Mouse (Mus musculus) c-Kit-positive CD71-positive TER-119-positive erythroid progenitor cells, embryonic 14.5 days (primary cell): ENCODE measurements around the gene Afdn.

ENCODE experiments used
- DNase-seq: peaks from one replicate; pipeline ENCODE4 v3.0.0-alpha.2; 2013; ENCODE audit warnings: low spot score

The Afdn gene

GRCm38 (mm10) chr17:13759853-13760627, at the start of gene Afdn:
Afdn (plus strand) TSS chr17:13760539.
- no peak for DNase-seq

GRCm38 (mm10) chr17:13711173-13711572, 49.2 kb upstream of the Afdn start:
- no peak for DNase-seq

GRCm38 (mm10) chr17:13712116-13712515, 48.2 kb upstream of the Afdn start:
- no peak for DNase-seq

- no peak for DNase-seq
These were observed 47.8 kb upstream of the Afdn start for GRCm38 (mm10) chr17:13712518-13712917.

GRCm38 (mm10) chr17:13714128-13714527, 46.2 kb upstream of the Afdn start:
- DNase-seq, result no peak

GRCm38 (mm10) chr17:13714654-13715053, 45.7 kb upstream of the Afdn start:
- DNase-seq, result no peak

GRCm38 (mm10) chr17:13715511-13715910, 44.8 kb upstream of the Afdn start:
- DNase-seq, result no peak

GRCm38 (mm10) chr17:13716336-13716735, 44.0 kb upstream of the Afdn start:
- no peak for DNase-seq

- no peak for DNase-seq
These were observed 42.9 kb upstream of the Afdn start for GRCm38 (mm10) chr17:13717428-13717827.

GRCm38 (mm10) chr17:13720187-13720586, 40.2 kb upstream of the Afdn start:
- no peak for DNase-seq

GRCm38 (mm10) chr17:13721372-13721771, 39.0 kb upstream of the Afdn start:
- DNase-seq, result no peak

- no peak for DNase-seq
These were observed 37.9 kb upstream of the Afdn start for GRCm38 (mm10) chr17:13722434-13722833.

GRCm38 (mm10) chr17:13725004-13725550, 35.3 kb upstream of the Afdn start:
- no peak for DNase-seq

- no peak for DNase-seq
These were observed 33.4 kb upstream of the Afdn start for GRCm38 (mm10) chr17:13726832-13727355.

GRCm38 (mm10) chr17:13730980-13731726, 29.2 kb upstream of the Afdn start:
- DNase-seq, result no peak

- no peak for DNase-seq
These were observed 28.6 kb upstream of the Afdn start for GRCm38 (mm10) chr17:13731727-13732112.

- no peak for DNase-seq
These were observed 27.7 kb upstream of the Afdn start for GRCm38 (mm10) chr17:13732685-13733084.

GRCm38 (mm10) chr17:13733971-13734370, 26.4 kb upstream of the Afdn start:
- no peak for DNase-seq

- no peak for DNase-seq
These were observed 25.3 kb upstream of the Afdn start for GRCm38 (mm10) chr17:13735057-13735456.

GRCm38 (mm10) chr17:13735803-13736282, 24.5 kb upstream of the Afdn start:
- DNase-seq, result no peak

- no peak for DNase-seq
These were observed 23.0 kb upstream of the Afdn start for GRCm38 (mm10) chr17:13737336-13737735.

- DNase-seq, result no peak
These were observed 22.1 kb upstream of the Afdn start for GRCm38 (mm10) chr17:13738121-13738776.
